Mouse (Mus musculus): ENCODE results near the gene Scg2. TPM values are rescaled to one million over a fixed set of nuclear protein-coding genes. Genes with fewer than 3 reads are reported as not detected.

The Scg2 gene
- polyA plus RNA-seq, 1 experiment from 2014 or later: 126 TPM

- ATAC-seq (replicated peaks): no peak
- H3K9me3 ChIP-seq: no peaks in the 10 kb centered on the region
- H3K36me3 ChIP-seq (replicated peaks): no peaks in the 10 kb centered on the region; the same call in 1 of the 2 replicates
- 88% methylated on average over 8 of the region's 8 CpGs for WGBS
- H3K4me3 ChIP-seq: no peak overlapping the region
- H3K9ac ChIP-seq: no peak overlapping the region
- H3K4me2 ChIP-seq: no peak overlapping the region
- no peak overlapping the region for H3K27ac ChIP-seq
- no peaks in the 10 kb centered on the region for H3K27me3 ChIP-seq (replicated peaks)
- H3K4me1 ChIP-seq: peaks cover 3% of the 10 kb centered on the region; the same call in 1 of the 2 replicates
Measured at GRCm38 (mm10) chr1:79436671-79437070, 3.2 kb downstream of the Scg2 start.

- Histone ChIP-seq H3K4me2 (no peak overlapping the region), H3K27me3 (replicated peaks) (no peaks in the 10 kb centered on the region), H3K9me3 (no peaks in the 10 kb centered on the region), H3K27ac (no peak overlapping the region), H3K9ac (no peak overlapping the region), H3K36me3 (replicated peaks) (no peaks in the 10 kb centered on the region), H3K4me3 (no peak overlapping the region), H3K4me1 (peaks cover 3% of the 10 kb centered on the region)
- ATAC-seq (replicated peaks): peak; percentile 69
- 12% methylated on average over 5 of the region's 5 CpGs for WGBS
Measured at GRCm38 (mm10) chr1:79429058-79429457, 10.9 kb downstream of the Scg2 start.

GRCm38 (mm10) chr1:79415496-79415895 is 24.4 kb downstream of the Scg2 start:
- H3K4me3 ChIP-seq: no peak overlapping the region
- no peaks in the 10 kb centered on the region for H3K27me3 ChIP-seq (replicated peaks)
- H3K4me2 ChIP-seq: no peak overlapping the region
- no peak overlapping the region for H3K9ac ChIP-seq
- no peaks in the 10 kb centered on the region for H3K4me1 ChIP-seq
- no peak overlapping the region for H3K27ac ChIP-seq
- H3K36me3 ChIP-seq (replicated peaks): no peaks in the 10 kb centered on the region
- no peaks in the 10 kb centered on the region for H3K9me3 ChIP-seq
- no peak for ATAC-seq (replicated peaks)

- Histone ChIP-seq H3K4me2 (no peak overlapping the region), H3K9ac (no peak overlapping the region), H3K27ac (no peak overlapping the region), H3K4me1 (no peaks in the 10 kb centered on the region), H3K36me3 (replicated peaks) (no peaks in the 10 kb centered on the region), H3K9me3 (no peaks in the 10 kb centered on the region), H3K27me3 (replicated peaks) (no peaks in the 10 kb centered on the region), H3K4me3 (no peak overlapping the region)
- 78% methylated on average over 7 of the region's 7 CpGs for WGBS
- no peak for ATAC-seq (replicated peaks)
Measured at GRCm38 (mm10) chr1:79406337-79406942, 33.5 kb downstream of the Scg2 start.

GRCm38 (mm10) chr1:79401090-79402012 is 38.6 kb downstream of the Scg2 start:
- Histone ChIP-seq H3K4me2 (no peak overlapping the region), H3K4me3 (no peak overlapping the region), H3K27me3 (replicated peaks) (no peaks in the 10 kb centered on the region), H3K4me1 (no peaks in the 10 kb centered on the region), H3K36me3 (replicated peaks) (no peaks in the 10 kb centered on the region), H3K9ac (no peak overlapping the region), H3K9me3 (no peaks in the 10 kb centered on the region), H3K27ac (0 out of 2 replicates have a peak overlapping the region, but pooled peaks have one; percentile 6)
- 24% methylated on average over 10 of the region's 10 CpGs for WGBS
- ATAC-seq (replicated peaks): peak; percentile 78

GRCm38 (mm10) chr1:79400284-79400683 is 39.6 kb downstream of the Scg2 start:
- Histone ChIP-seq H3K9ac (no peak overlapping the region), H3K4me1 (no peaks in the 10 kb centered on the region), H3K4me2 (no peak overlapping the region), H3K9me3 (no peaks in the 10 kb centered on the region), H3K27me3 (replicated peaks) (no peaks in the 10 kb centered on the region), H3K36me3 (replicated peaks) (no peaks in the 10 kb centered on the region), H3K4me3 (no peak overlapping the region), H3K27ac (no peak overlapping the region)
- ATAC-seq (replicated peaks): no peak
- 77% methylated on average over 5 of the region's 5 CpGs for WGBS

Other genes with a start within 250 kb of the Scg2 start
- 0.15 and 0.37 TPM in 2 replicates for gene Ap1s3, start 231.9 kb upstream of the Scg2 start, polyA plus RNA-seq (2015; fragmentation: Nextera tagmentation; extraction: Ambion mirVana)

Data from midbrain, embryonic 15.5 days (tissue).